Mouse (Mus musculus) fibroblast of lung, adult 2 months (primary cell): Measurements from ENCODE around the gene Ccdc88b.

Experiments used
- DNase-seq: peaks from one replicate; pipeline ENCODE4 v3.0.0-alpha.2; 2011; ENCODE audit warnings: low read depth

Ccdc88b gene

DNA sequence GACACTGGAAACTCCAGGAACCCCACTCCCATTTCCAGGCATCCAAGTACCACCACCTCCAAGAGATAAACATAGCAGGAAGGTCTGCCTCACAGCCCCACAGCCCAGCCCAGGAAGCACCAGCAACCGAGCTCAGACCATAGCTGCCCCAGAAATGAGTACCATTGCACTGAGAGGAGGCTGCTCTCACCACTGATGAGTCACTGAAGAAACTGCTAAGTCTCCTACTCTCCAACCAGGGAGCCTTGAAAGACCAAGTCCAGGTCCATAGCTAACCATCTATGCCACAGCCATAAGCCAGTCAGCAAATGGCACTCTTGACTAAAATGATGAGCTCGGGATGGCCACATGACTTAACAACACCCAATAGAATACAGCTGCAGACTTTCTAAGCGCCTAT is 31.4 kb downstream of the Ccdc88b start:
- DNase-seq, result no peak

DNA sequence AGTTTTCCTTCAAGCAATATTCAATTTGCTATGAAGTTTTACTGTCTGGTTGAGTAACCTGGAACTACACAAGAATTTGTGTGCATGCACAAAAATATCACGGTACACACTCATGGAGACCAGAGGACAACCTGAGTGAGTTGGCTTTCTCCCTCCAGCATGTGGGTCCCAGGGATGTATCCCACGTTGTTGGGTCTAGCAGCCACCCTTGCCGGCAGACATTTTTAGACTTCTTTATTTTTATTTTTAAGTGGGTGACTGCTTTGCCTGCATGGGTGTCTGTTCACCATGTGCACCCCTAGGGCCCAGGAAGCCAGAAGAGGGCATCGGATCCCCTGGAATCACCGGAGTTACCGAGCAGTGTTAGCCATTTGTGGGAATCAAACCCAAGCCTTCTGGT is 32.6 kb downstream of the Ccdc88b start:
- DNase-seq, result no peak

DNA sequence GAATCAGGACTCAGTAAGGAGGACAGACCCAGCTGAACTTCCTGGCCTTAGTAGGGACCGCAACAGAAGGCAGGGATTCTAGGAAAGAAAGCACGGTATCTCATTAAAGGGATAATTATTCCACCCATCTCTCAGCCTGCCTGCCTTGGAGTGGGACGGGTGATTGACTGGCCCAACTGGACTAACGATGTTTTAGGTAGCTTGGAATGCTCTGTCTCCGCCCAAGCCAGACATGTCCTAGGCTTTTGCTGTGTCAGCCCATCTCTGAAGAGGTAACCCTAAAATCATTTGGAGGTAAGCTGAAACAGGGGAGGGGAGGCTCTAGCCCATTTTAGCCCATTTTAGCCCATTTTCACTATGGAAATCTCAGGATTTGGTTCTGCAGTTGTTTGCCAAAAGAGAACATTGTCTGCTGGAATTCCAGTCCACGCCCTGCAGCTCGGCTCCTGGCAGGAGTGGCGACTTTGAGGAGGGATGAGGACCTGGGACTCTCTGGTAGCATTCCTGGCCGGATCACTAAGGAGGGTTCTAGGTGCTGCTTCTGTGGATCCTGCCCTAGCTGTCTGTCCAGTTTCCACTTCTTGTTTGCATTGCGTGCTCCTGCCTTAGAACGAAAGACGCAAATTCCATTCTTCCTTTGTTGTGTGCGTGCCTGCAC is 37.3 kb downstream of the Ccdc88b start:
- no peak for DNase-seq

DNA sequence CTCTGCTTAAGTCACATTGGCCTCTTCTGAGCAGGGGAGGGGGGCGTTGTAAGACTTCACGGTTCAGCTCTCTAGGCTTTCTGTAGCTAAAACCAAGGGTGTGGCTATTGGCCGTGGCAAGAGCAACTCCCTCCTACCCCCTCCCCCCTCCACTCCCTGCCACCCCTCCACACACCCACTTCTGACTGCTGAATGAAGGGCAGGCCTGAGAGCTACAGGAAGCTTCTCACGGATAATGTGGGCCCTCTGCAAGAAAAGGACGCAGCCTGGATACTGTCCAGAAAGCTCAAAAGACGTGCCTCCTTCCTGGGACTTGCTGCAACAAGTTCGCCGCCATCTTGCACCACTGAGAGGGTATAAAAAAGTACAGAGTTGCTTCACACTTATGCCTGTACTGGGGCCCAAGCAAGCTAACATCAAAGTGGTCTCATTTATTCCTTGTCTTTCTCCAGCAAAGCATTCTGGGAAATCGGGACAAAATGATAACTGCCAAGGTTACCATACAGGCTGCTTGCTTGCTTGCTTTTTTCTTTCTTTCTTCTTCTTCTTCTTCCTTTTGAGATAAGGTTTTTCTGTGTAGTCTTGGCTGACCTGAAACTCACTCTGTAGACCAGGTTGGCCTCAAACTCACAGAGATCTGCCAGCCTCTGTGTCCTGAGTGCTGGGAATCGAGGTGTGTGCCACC is 38.7 kb downstream of the Ccdc88b start:
- no peak for DNase-seq

DNA sequence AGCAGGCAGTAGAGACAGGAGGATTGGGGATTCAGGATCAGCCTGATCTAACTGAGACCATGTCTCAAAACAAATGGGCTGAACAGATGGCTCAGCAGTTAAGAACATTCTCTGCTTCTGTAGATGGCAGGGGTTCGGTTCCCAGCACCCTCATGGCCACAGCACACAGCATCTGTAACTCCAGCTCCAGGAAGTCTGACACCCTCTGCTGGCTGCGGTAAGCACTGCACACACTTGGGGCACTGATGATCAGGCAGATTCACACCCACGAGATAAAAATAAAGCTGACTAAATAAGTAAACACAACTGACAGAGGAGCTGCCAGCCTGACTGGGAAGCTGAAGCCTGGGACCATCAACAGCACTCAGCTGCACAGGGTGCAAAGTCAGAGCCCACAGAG is 43.1 kb downstream of the Ccdc88b start:
- no peak for DNase-seq

DNA sequence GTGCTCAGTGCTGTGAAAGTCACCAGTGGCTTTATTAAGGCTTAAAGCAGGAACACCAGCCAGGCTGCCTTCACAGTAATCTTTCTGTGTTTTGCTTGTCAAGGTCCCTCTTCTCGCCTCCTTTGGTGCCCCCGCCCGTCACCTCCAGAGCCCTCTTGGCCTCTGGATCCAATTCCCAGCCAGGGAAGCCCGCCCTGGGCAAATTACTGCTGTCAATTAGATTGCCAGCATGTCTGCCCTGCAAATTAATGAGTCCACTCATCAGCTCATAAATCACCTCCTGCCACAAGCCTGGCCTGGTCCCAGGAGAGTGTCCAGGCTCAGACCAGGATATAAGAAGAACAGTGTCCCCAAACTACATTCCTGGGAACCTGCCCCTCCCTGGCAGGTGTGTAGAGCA is 43.6 kb downstream of the Ccdc88b start:
- no peak for DNase-seq
